ENCODE assay signal across 8 mouse cellular contexts in genomic region chr12:31074839-31075538, GRCm38 (mm10). TPM values are rescaled to one million over a fixed set of nuclear protein-coding genes. Genes with fewer than 3 reads are reported as not detected.
DNase-seq lines count a peak whose midpoint lies in the region; ATAC-seq and TF ChIP-seq lines count a peak whose summit lies in the region.

No protein-coding gene starts in this region.

- peak; percentile 60 for ATAC-seq in forebrain, embryonic 13.5 days
- peak; percentile 23; the same call in 1 of the 2 replicates for ATAC-seq in lung, embryonic 14.5 days (ENCODE audit: insufficient read depth)

- peaks cover 50% of the 10 kb centered on the region for H3K27me3 ChIP-seq in forebrain, embryonic 13.5 days
- H3K27me3 ChIP-seq in lung, embryonic 14.5 days (ENCODE audit: insufficient read depth, low read length): peaks cover 41% of the 10 kb centered on the region

- H3K4me2 ChIP-seq in forebrain, embryonic 13.5 days: peak overlapping the region; percentile 90
- peak overlapping the region; percentile 97 for H3K4me2 ChIP-seq in lung, embryonic 14.5 days

- DNase-seq in heart, adult 11 months: peak; percentile 76
- DNase-seq in heart, adult 9 months (ENCODE audit: low spot score in 2 of 2): no peak
- DNase-seq in R1 (ENCODE audit: low read depth, low spot score): peak; percentile 34
- peak; percentile 78 for DNase-seq in kidney, adult 18-20 months
- DNase-seq in lung, embryonic 14.5 days: peak; percentile 58
- peak; percentile 46 for DNase-seq in retina, embryonic 14.5 days (ENCODE audit: low spot score)
- DNase-seq in left cerebral cortex, adult 11 months (ENCODE audit: low spot score): no peak

- WGBS in forebrain, embryonic 13.5 days: 3% methylated on average over 24 of the region's 24 CpGs
- 2% methylated on average over 24 of the region's 24 CpGs for WGBS in lung, embryonic 14.5 days

- 0 out of 2 replicates have a peak overlapping the region, but pooled peaks have one; percentile 5 for H3K9ac ChIP-seq in forebrain, embryonic 13.5 days
- peak overlapping the region; percentile 6; the same call in 1 of the 2 replicates for H3K9ac ChIP-seq in lung, embryonic 14.5 days

- no peaks in the 10 kb centered on the region for H3K9me3 ChIP-seq in forebrain, embryonic 13.5 days (replicated peaks)
- no peaks in the 10 kb centered on the region for H3K9me3 ChIP-seq in lung, embryonic 14.5 days (ENCODE audit: low read depth, low read length)

- no peaks in the 10 kb centered on the region for H3K36me3 ChIP-seq in forebrain, embryonic 13.5 days (ENCODE audit: poor library complexity, severe bottlenecking)
- no peaks in the 10 kb centered on the region for H3K36me3 ChIP-seq in lung, embryonic 14.5 days (ENCODE audit: insufficient read depth)

- peak overlapping the region; percentile 36 for H3K4me3 ChIP-seq in forebrain, embryonic 13.5 days
- peak overlapping the region; percentile 55 for H3K4me3 ChIP-seq in lung, embryonic 14.5 days (ENCODE audit: low read depth, low read length)

- H3K27ac ChIP-seq in forebrain, embryonic 13.5 days: no peak overlapping the region
- H3K27ac ChIP-seq in lung, embryonic 14.5 days (ENCODE audit: low read depth): no peak overlapping the region

- peaks cover 18% of the 10 kb centered on the region for H3K4me1 ChIP-seq in forebrain, embryonic 13.5 days
- peaks cover 3% of the 10 kb centered on the region; the same call in 1 of the 2 replicates for H3K4me1 ChIP-seq in lung, embryonic 14.5 days (ENCODE audit: insufficient read depth)

- no peak for TF ChIP-seq CTCF in lung, embryonic 14.5 days (IDR thresholded peaks at IDR 0.05; ENCODE audit: low read depth)

RNA-seq across cellular contexts. Expression of gene Fam110c, which starts 1.3 kb away (rescaled TPM):
- polyA plus RNA-seq in forebrain, embryonic 13.5 days (2015; fragmentation: Nextera tagmentation; extraction: Ambion mirVana): 0.05 and 0.08 TPM in 2 replicates
- 1.9 and 2.1 TPM in 2 replicates for polyA plus RNA-seq in lung, embryonic 14.5 days (2014; fragmentation: Nextera tagmentation; extraction: Ambion mirVana)

Comparison
In these comparisons a context has a peak if more than half of its experiments do, and no peak if none do; other contexts are left out.
1. DNase-seq: peak in heart, adult 11 months (single experiment), R1 (single experiment), kidney, adult 18-20 months (single experiment), lung, embryonic 14.5 days (single experiment) and retina, embryonic 14.5 days (single experiment); none in heart, adult 9 months (0 of 2) and left cerebral cortex, adult 11 months (single experiment).